Mouse (Mus musculus): ENCODE data around the gene Cpe.

GRCm38 (mm10) chr8:64657980-64658401 is 34.9 kb downstream of the Cpe start:
- TF ChIP-seq CTCF (IDR thresholded peaks at IDR 0.05; ENCODE audit: borderline replicate concordance, insufficient read depth, low read length) (no peak), POLR2A (IDR thresholded peaks at IDR 0.05; ENCODE audit: low read depth, low read length) (no peak)
